Mouse (Mus musculus): ENCODE data around the gene Cep152. TPM values are rescaled to one million over a fixed set of nuclear protein-coding genes. Genes with fewer than 3 reads are reported as not detected.

The Cep152 gene
- total and polyA plus RNA-seq, 3 experiments: 7.7 to 8.9 (median 8.8) TPM

- Histone ChIP-seq H3K9ac (ENCODE audit: insufficient read depth, low read depth) (no peak overlapping the region), H3K27ac (ENCODE audit: insufficient read depth, low read depth) (no peak overlapping the region)
- DNase-seq (ENCODE audit: extremely low read depth): no peak
Observed at GRCm38 (mm10) chr2:125666668-125667067, 41.8 kb upstream of the Cep152 start.

DNA sequence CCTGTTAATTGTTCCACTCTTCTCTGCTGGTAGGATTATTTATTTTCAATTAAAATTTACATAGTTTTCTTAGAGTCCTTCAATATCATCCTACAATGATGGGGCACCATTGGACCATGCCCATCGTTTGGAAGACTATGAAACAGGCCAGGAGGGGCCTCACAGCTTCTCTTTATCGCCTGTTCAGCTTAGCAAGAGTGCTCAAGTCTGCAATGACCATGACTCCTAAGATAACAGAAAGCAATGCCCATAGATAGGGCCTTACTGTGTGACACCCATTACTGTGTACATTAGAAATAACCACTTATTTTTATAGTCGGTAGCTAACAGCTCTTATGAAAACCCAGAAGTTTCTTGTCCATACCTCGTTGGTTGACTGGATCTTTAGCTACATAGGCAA, 41.0 kb upstream of the Cep152 start:
- Histone ChIP-seq H3K4me2 (ENCODE audit: insufficient read depth, low read depth, poor library complexity, severe bottlenecking) (no peak overlapping the region), H3K9me3 (replicated peaks; ENCODE audit: low read length) (peaks cover 2% of the 10 kb centered on the region), H3K9ac (ENCODE audit: insufficient read depth, low read depth) (no peak overlapping the region), H3K27ac (ENCODE audit: insufficient read depth, low read depth) (no peak overlapping the region), H3K79me2 (replicated peaks; ENCODE audit: control insufficient read depth, extremely low read depth, insufficient read depth, poor library complexity, severe bottlenecking) (no peaks in the 10 kb centered on the region; the same call in 1 of the 2 replicates), H3K27me3 (replicated peaks) (no peaks in the 10 kb centered on the region), H3K36me3 (replicated peaks in 1 of 2; ENCODE audit: control insufficient read depth in 1 of 2, insufficient read depth in 1 of 2, low read length in 1 of 2) (no peaks in the 10 kb centered on the region), H3K4me1 (ENCODE audit: control insufficient read depth in 1 of 2, insufficient read depth in 2 of 2) (peaks cover 11 to 35% of the 10 kb centered on the region in 2 experiments; a peak in 3 of 4 replicates), H3K4me3 (replicated peaks in 1 of 3; ENCODE audit: low read depth in 2 of 3, low read length in 2 of 3, poor library complexity in 1 of 3) (no peak overlapping the region)
- dilution Hi-C loops (cut with MboI; ENCODE audit: extremely low pct_ligation_motif_present, extremely low pct_unique_long_range_greater_than_20kb, low sequenced_read_pairs) (no loop called here), in situ Hi-C loops (cut with MboI; ENCODE audit: low pct_ligation_motif_present, low pct_unique_long_range_greater_than_20kb, low sequenced_read_pairs) (loop anchor here (25.0 kb wide), 1 partner anchor 371 kb away; the partner anchor contains the start of gene Fgf7)
- TF ChIP-seq ETS1 (conservative IDR thresholded peaks at IDR 0.05; ENCODE audit: low read depth, low read length): no peak
- no peak for TF ChIP-seq ELF1 (IDR thresholded peaks at IDR 0.05; ENCODE audit: low read depth, low read length)
- no peak for TF ChIP-seq MYC (IDR thresholded peaks at IDR 0.05; ENCODE audit: low read depth, low read length)
- TF ChIP-seq HCFC1 (IDR thresholded peaks at IDR 0.05; ENCODE audit: low read depth, low read length): no peak
- TF ChIP-seq MEF2A (IDR thresholded peaks at IDR 0.05; ENCODE audit: borderline replicate concordance, low read depth, low read length): no peak
- no peak for TF ChIP-seq E2F4 (IDR thresholded peaks at IDR 0.05; ENCODE audit: insufficient replicate concordance, low read depth, low read length)
- no peak for TF ChIP-seq EP300 (IDR thresholded peaks at IDR 0.05; ENCODE audit: low read length)
- no peak for TF ChIP-seq UBTF (IDR thresholded peaks at IDR 0.05; ENCODE audit: low read depth, low read length)
- no peak for TF ChIP-seq POLR2AphosphoS2 (IDR thresholded peaks at IDR 0.05; ENCODE audit: low read depth, low read length)
- no peak for TF ChIP-seq ZKSCAN1 (IDR thresholded peaks at IDR 0.05; ENCODE audit: borderline replicate concordance, low read depth, low read length)
- no peak for TF ChIP-seq MAFK (IDR thresholded peaks at IDR 0.05; ENCODE audit: insufficient replicate concordance, low read length)
- TF ChIP-seq TCF12 (IDR thresholded peaks at IDR 0.05; ENCODE audit: low read depth, low read length): no peak
- TF ChIP-seq CHD1 (IDR thresholded peaks at IDR 0.05; ENCODE audit: low read depth, low read length): no peak
- no peak for TF ChIP-seq JUND (conservative IDR thresholded peaks at IDR 0.05; ENCODE audit: low read depth, low read length)
- TF ChIP-seq BHLHE40 (IDR thresholded peaks at IDR 0.05; ENCODE audit: low read depth, low read length): no peak
- no peak for TF ChIP-seq POLR2A (IDR thresholded peaks at IDR 0.05; ENCODE audit: low read depth, low read length)
- DNase-seq (ENCODE audit: extremely low read depth): no peak

More at GRCm38 (mm10) chr2:125666668-125667067, 41.8 kb upstream of the Cep152 start:
- Histone ChIP-seq H3K9me3 (replicated peaks; ENCODE audit: low read length) (peaks cover 2% of the 10 kb centered on the region), H3K79me2 (replicated peaks; ENCODE audit: control insufficient read depth, extremely low read depth, insufficient read depth, poor library complexity, severe bottlenecking) (no peaks in the 10 kb centered on the region; the same call in 1 of the 2 replicates), H3K27me3 (replicated peaks) (no peaks in the 10 kb centered on the region), H3K4me3 (replicated peaks in 1 of 3; ENCODE audit: low read depth in 2 of 3, low read length in 2 of 3, poor library complexity in 1 of 3) (no peak overlapping the region), H3K4me2 (ENCODE audit: insufficient read depth, low read depth, poor library complexity, severe bottlenecking) (no peak overlapping the region), H3K36me3 (replicated peaks in 1 of 2; ENCODE audit: control insufficient read depth in 1 of 2, insufficient read depth in 1 of 2, low read length in 1 of 2) (no peaks in the 10 kb centered on the region), H3K4me1 (ENCODE audit: control insufficient read depth in 1 of 2, insufficient read depth in 2 of 2) (peaks cover 11 to 35% of the 10 kb centered on the region in 2 experiments; a peak in 3 of 4 replicates)
- TF ChIP-seq SIN3A (IDR thresholded peaks at IDR 0.05; ENCODE audit: low read length) (0 out of 2 replicates have a peak, but pooled peaks have one; percentile 22), MXI1 (IDR thresholded peaks at IDR 0.05; ENCODE audit: low read depth, low read length) (no peak), EP300 (IDR thresholded peaks at IDR 0.05; ENCODE audit: low read length) (no peak), HCFC1 (IDR thresholded peaks at IDR 0.05; ENCODE audit: low read depth, low read length) (no peak), PAX5 (IDR thresholded peaks at IDR 0.05; ENCODE audit: low read length) (no peak), RCOR1 (conservative IDR thresholded peaks at IDR 0.05; ENCODE audit: low read depth, low read length) (0 out of 2 replicates have a peak, but pooled peaks have one; percentile 14), ETS1 (conservative IDR thresholded peaks at IDR 0.05; ENCODE audit: low read depth, low read length) (no peak), JUND (conservative IDR thresholded peaks at IDR 0.05; ENCODE audit: low read depth, low read length) (0 out of 2 replicates have a peak, but pooled peaks have one; percentile 10), ELF1 (IDR thresholded peaks at IDR 0.05; ENCODE audit: low read depth, low read length) (no peak), ZMIZ1 (IDR thresholded peaks at IDR 0.05; ENCODE audit: low read depth, low read length) (no peak)
- in situ Hi-C loops (cut with MboI; ENCODE audit: low pct_ligation_motif_present, low pct_unique_long_range_greater_than_20kb, low sequenced_read_pairs) (loop anchor here (25.0 kb wide), 1 partner anchor 371 kb away; the partner anchor contains the start of gene Fgf7), dilution Hi-C loops (cut with MboI; ENCODE audit: extremely low pct_ligation_motif_present, extremely low pct_unique_long_range_greater_than_20kb, low sequenced_read_pairs) (no loop called here)

Data from CH12.LX (cell line).